Mouse (Mus musculus): ENCODE data around the gene Gm49510. TPM values are rescaled to one million over a fixed set of nuclear protein-coding genes. Genes with fewer than 3 reads are reported as not detected.

The Gm49510 gene
- total RNA-seq, 2 experiments from 2014 or later = not detected

GRCm38 (mm10) chr15:78934784-78935320 is 35.4 kb downstream of the Gm49510 start, which contains the start of gene Nol12:
TSS of gene Nol12 (plus strand) at chr15:78934933.
- intact Hi-C loops (cut with DNase I) = no loop called here
- DNase-seq = peak; percentile 82 to 88

GRCm38 (mm10) chr15:78936403-78936802 is 36.9 kb downstream of the Gm49510 start:
- intact Hi-C loops (cut with DNase I) = no loop called here

DNA sequence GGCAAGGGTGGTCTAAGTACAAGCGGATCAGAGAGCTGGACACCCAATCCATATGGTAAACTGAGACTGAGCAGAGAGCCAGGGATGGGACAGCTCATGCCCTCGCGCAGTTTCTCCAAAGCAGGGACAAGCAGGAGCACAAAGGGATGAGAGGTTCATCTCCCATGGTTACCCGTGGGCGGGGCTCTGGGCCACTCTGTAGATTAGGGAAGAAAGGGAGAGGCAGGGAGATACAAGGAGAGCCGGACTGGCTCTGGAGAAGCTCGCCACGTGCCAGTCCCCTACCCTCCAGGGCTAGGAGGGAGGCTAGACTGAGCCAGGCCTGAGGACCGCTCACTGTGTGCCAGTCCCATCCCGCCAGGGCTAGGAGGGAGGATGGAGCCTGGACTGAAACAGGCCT is 37.8 kb downstream of the Gm49510 start:
- intact Hi-C loops (cut with DNase I) = no loop called here
- DNase-seq = no peak

More at GRCm38 (mm10) chr15:78936403-78936802, 36.9 kb downstream of the Gm49510 start:
- DNase-seq = no peak

GRCm38 (mm10) chr15:78937963-78938362 is 38.5 kb downstream of the Gm49510 start:
- no peak for DNase-seq
- intact Hi-C loops (cut with DNase I) = no loop called here

- no peak for DNase-seq
- intact Hi-C loops (cut with DNase I) = no loop called here
Measured at GRCm38 (mm10) chr15:78940325-78940724, 40.9 kb downstream of the Gm49510 start.

DNA sequence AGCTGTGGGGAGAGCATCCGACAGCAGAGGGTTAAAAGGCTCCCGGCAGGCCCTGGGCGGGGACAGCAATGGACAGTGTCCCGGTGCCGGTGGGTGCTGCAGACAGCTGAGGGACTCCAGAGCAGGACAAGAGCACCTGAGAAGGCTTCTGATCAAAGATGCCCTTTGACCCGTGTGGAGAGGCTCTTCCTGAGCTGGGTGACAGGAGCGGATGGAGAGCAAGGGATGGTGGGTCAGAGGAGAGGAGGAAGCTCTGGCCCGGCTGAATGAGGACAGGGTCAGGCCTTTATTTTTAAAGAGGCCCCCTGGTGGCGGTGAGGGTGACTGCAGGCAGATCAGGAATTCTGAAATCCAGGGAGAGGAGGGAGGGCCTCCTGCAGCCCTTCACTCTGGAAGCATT is 43.2 kb downstream of the Gm49510 start:
- intact Hi-C loops (cut with DNase I) = loop anchor here (1.0 kb wide), 1 partner anchor 25 kb away; no protein-coding TSS in a partner anchor
- DNase-seq = peak; percentile 83 to 90

DNA sequence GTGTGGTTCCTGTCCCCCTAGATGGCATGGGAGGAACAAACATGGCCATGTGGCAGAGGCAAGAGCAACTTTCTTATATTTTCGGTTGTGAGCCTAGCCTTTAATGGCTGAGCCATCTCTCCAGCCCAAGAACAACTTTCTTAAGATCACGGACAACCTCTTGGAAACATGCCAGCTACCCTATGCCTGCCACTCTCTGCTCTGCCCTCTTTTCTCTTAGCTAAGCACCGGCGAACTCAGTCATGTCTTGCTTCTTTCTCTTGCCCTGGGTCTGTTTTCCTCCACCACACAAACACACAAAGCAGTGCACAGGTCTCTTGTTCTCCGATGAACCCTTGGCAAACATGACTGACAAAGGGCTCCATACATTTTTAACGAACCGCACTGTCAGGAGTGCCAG is 46.8 kb downstream of the Gm49510 start:
- intact Hi-C loops (cut with DNase I) = no loop called here
- no peak for DNase-seq

GRCm38 (mm10) chr15:78947657-78948056 is 48.2 kb downstream of the Gm49510 start, which contains the start of gene Triobp:
TSS of gene Triobp (plus strand) at chr15:78947724.
- peak; percentile 88 for DNase-seq
- intact Hi-C loops (cut with DNase I) = no loop called here

GRCm38 (mm10) chr15:78948152-78948725 is 48.8 kb downstream of the Gm49510 start:
- intact Hi-C loops (cut with DNase I) = no loop called here
- no peak for DNase-seq

GRCm38 (mm10) chr15:78948883-78949282 is 49.4 kb downstream of the Gm49510 start:
- DNase-seq = no peak
- intact Hi-C loops (cut with DNase I) = no loop called here

- DNase-seq = no peak
- intact Hi-C loops (cut with DNase I) = no loop called here
Measured at GRCm38 (mm10) chr15:78955663-78956062, 56.2 kb downstream of the Gm49510 start.

DNA sequence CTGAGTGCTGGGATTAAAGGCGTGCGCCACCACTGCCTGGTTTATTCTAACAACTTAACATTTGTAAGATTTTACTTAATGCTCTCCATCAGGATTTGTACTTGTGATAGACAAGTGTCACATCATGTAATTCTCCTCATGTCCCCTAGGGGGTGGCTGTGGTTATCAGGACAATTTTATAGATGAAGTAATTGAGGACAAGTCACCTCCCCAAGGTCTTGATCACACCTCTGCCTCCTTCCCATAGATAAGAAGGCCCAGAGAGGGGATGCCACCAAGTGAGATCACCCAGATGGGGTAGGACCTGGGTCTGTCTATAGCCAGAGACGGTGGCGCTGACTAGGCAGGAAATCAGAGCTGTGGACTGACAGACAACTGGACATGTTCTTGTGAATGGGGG is 56.9 kb downstream of the Gm49510 start:
- intact Hi-C loops (cut with DNase I) = no loop called here
- no peak for DNase-seq

DNA sequence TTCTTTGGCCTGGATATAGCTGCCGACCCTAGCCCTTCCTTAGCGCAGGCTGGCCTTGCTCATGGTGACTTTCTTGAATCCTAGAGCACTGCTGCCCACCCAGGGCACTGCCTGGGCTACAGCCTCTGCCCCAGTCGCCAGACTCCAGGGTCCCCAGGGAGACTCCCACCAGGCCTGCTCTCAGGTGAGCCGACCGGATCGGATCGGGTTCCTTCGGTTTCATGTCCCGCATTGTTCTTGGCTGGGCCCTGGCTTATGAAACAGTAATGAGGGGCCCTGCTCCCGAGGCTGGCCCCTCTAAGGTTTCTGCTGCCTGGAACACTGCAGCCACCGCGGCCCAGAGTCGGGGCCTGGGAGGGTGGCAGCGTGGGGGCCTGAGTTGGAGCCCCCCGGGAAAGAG is 57.6 kb downstream of the Gm49510 start:
- intact Hi-C loops (cut with DNase I) = no loop called here

DNA sequence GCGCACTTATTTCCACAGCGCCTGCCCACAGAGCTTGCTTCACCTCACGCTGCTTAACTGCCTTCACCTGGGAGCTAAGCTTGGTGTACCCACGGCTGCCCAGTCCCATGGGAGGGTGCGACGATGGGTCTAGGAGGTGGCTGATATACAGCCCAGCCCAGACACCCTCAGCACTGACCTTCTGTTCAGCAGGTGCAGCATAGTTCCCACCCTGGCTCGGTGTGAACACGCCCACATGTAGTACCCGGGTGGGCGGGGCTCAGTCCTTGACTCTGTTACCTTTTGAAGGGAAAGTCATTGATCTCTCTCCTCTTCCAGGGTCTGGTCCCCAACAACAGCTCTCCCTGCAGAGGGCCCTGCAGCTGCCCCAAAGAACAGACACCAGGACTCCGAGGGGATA is 60.1 kb downstream of the Gm49510 start:
- intact Hi-C loops (cut with DNase I) = no loop called here
- no peak for DNase-seq

More for the DNA sequence above, 57.6 kb downstream of the Gm49510 start:
- DNase-seq = no peak

- DNase-seq = peak; percentile 70 to 71
- intact Hi-C loops (cut with DNase I) = no loop called here
Measured at GRCm38 (mm10) chr15:78960088-78960487, 60.6 kb downstream of the Gm49510 start.

DNA sequence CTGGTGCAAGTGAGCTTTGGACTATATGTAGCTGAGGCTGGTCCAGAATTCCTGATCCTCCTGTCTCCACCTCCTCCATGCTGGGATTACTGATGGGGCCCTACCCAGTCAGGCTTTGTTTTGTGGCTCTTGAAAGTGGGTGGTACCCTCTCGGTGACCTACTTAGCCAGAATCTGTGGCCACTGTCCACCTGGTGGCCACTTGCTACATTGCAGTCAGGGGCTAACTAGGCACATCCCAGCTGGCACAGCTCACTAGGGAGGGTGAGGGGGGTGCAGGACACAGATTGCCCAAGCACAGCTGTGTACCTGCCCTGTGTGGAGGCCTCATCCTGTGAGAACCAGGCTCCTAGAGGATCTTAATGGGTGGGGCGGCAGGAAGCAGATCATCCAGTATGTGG is 63.4 kb downstream of the Gm49510 start:
- peak; percentile 74 to 86 for DNase-seq
- intact Hi-C loops (cut with DNase I) = no loop called here

Small RNA genes lying within 50 kb of the gene (microRNA-seq; reads per million reads assigned to microRNA genes)
- 0.85 to 2.2 reads per million in 2 experiments for gene Mir6955

Other genes with a start within 250 kb of the Gm49510 start
- gene Elfn2, start 180.9 kb upstream of the Gm49510 start, total RNA-seq (2021) = 1 to 10 TPM; 3.5 to 4.2 TPM
- gene Mfng, start 126.2 kb upstream of the Gm49510 start, total RNA-seq (2021) = 10 to 100 TPM; 14.0 to 14.6 TPM
- gene Card10, start 96.6 kb upstream of the Gm49510 start, total RNA-seq (2021) = 10 to 100 TPM; 20.3 to 20.6 TPM
- gene Cdc42ep1, start 57.0 kb upstream of the Gm49510 start, total RNA-seq (2021) = 10 to 100 TPM; 47.5 to 50.8 TPM
- under 1 TPM in 1 of 2 experiments, not detected in 1; 0.53 TPM for gene Lgals2, start 44.1 kb upstream of the Gm49510 start, total RNA-seq (2021)
- 10 to 100 TPM; 38.4 to 39.7 TPM for gene Gga1, start 22.5 kb upstream of the Gm49510 start, total RNA-seq (2021)
- gene Sh3bp1, start 101 bp downstream of the Gm49510 start, total RNA-seq (2021) = 1 to 10 TPM; 4.6 to 6.3 TPM
- 1 to 10 TPM; 1.6 to 1.9 TPM for gene Pdxp, start 14.3 kb downstream of the Gm49510 start, total RNA-seq (2021)
- gene Lgals1, start 27.1 kb downstream of the Gm49510 start, total RNA-seq (2021) = 100 to 1,000 TPM; 236 to 276 TPM
- gene Nol12, start 35.3 kb downstream of the Gm49510 start, total RNA-seq (2021) = 10 to 100 TPM; 13.6 to 14.3 TPM
- 10 to 100 TPM; 44.6 to 49.6 TPM for gene Triobp, start 48.1 kb downstream of the Gm49510 start, total RNA-seq (2021)
- 100 to 1,000 TPM; 104 to 128 TPM for gene H1f0, start 128.8 kb downstream of the Gm49510 start, total RNA-seq (2021)
- gene Galr3, start 142.2 kb downstream of the Gm49510 start, total RNA-seq (2021) = not detected
- 1 to 10 TPM; 8.7 to 9.4 TPM for gene Ankrd54, start 163.2 kb downstream of the Gm49510 start, total RNA-seq (2021)
- gene Eif3l, start 175.5 kb downstream of the Gm49510 start, total RNA-seq (2021) = 10 to 100 TPM; 73.8 to 81.1 TPM
- 10 to 100 TPM; 61.2 to 64.9 TPM for gene Micall1, start 209.2 kb downstream of the Gm49510 start, total RNA-seq (2021)
- gene Polr2f, start 241.3 kb downstream of the Gm49510 start, total RNA-seq (2021) = 100 to 1,000 TPM; 111 to 116 TPM
- 1 to 10 TPM; 1.3 to 2.7 TPM for gene 1700088E04Rik, start 241.6 kb downstream of the Gm49510 start, total RNA-seq (2021)

All from heart, postnatal 14 days (tissue).